Mouse (Mus musculus) cortical plate, adult 2 months (tissue): ENCODE data around the gene Praf2. TPM values are rescaled to one million over a fixed set of nuclear protein-coding genes. Genes with fewer than 3 reads are reported as not detected.

Experiments
- H3K27ac ChIP-seq: fragments of 200-500 bp; 2 replicates; pipeline ENCODE4 v1.5.1; 2012; ENCODE audit warnings: low read length, control low read depth, inconsistent platforms; ENCODE audit not compliant: insufficient read depth
- H3K4me1 ChIP-seq: fragments of 200-500 bp; 2 replicates; pipeline ENCODE4 v1.6.1; 2011; ENCODE audit warnings: low read length; ENCODE audit not compliant: control insufficient read depth, insufficient read depth
- H3K4me3 ChIP-seq: fragments of 200-500 bp; 2 replicates; pipeline ENCODE4 v1.5.1; 2011; ENCODE audit warnings: mild to moderate bottlenecking, low read length, control low read depth; ENCODE audit not compliant: insufficient read depth
- CTCF ChIP-seq: fragments of 200-500 bp; IDR thresholded peaks from 2 replicates; pipeline ENCODE4 v1.5.1; 2011; ENCODE audit warnings: mild to moderate bottlenecking, control low read depth, low read length; ENCODE audit not compliant: insufficient read depth; ENCODE audit errors: extremely low read depth
- POLR2A ChIP-seq: fragments of 200-500 bp; IDR thresholded peaks from 2 replicates; pipeline ENCODE4 v1.6.1; 2011; ENCODE audit warnings: mild to moderate bottlenecking, low read length, control low read depth; ENCODE audit not compliant: insufficient read depth; ENCODE audit errors: extremely low read depth
- polyA plus RNA-seq: library from polyadenylated mRNA; depleted of rRNA; stranded (reverse); fragments of >200 nt; gene quantifications from 2 replicates; pipeline ENCODE4 v1.2.3, GENCODE M21; 2012

The Praf2 gene
- polyA plus RNA-seq, 1 experiment = 131 TPM

- no peak for TF ChIP-seq POLR2A
- TF ChIP-seq CTCF = no peak
- Histone ChIP-seq H3K27ac (peak overlapping the region; percentile 51), H3K4me1 (peaks cover 3% of the 10 kb centered on the region; the same call in 1 of the 2 replicates), H3K4me3 (peak overlapping the region; percentile 63)
Measured at GRCm38 (mm10) chrX:7763631-7764393, 35.6 kb downstream of the Praf2 start.

- Histone ChIP-seq H3K27ac (no peak overlapping the region), H3K4me1 (peaks cover 3% of the 10 kb centered on the region; the same call in 1 of the 2 replicates), H3K4me3 (peak overlapping the region; percentile 63)
- no peak for TF ChIP-seq POLR2A
- TF ChIP-seq CTCF = no peak
Measured at GRCm38 (mm10) chrX:7764657-7765280, 36.5 kb downstream of the Praf2 start.

- Histone ChIP-seq H3K4me1 (peaks cover 3% of the 10 kb centered on the region; the same call in 1 of the 2 replicates), H3K4me3 (peak overlapping the region; percentile 63), H3K27ac (no peak overlapping the region)
- TF ChIP-seq CTCF = no peak
- TF ChIP-seq POLR2A = no peak
Measured at GRCm38 (mm10) chrX:7765281-7765670, 37.0 kb downstream of the Praf2 start.

- TF ChIP-seq CTCF (no peak), POLR2A (no peak)
- peak overlapping the region; percentile 37; the same call in 1 of the 2 replicates for H3K27ac ChIP-seq
- H3K4me1 ChIP-seq = peaks cover 3% of the 10 kb centered on the region; the same call in 1 of the 2 replicates
- peak overlapping the region; percentile 63 for H3K4me3 ChIP-seq
Measured at GRCm38 (mm10) chrX:7765764-7766163, 37.5 kb downstream of the Praf2 start.

GRCm38 (mm10) chrX:7769302-7770017 lies 41.2 kb downstream of the Praf2 start:
- H3K4me1 ChIP-seq = peaks cover 2% of the 10 kb centered on the region; the same call in 1 of the 2 replicates
- H3K27ac ChIP-seq = no peak overlapping the region
- H3K4me3 ChIP-seq = no peak overlapping the region
- TF ChIP-seq CTCF = no peak
- no peak for TF ChIP-seq POLR2A

GRCm38 (mm10) chrX:7772766-7773165 lies 44.5 kb downstream of the Praf2 start:
- Histone ChIP-seq H3K27ac (no peak overlapping the region), H3K4me3 (no peak overlapping the region), H3K4me1 (no peaks in the 10 kb centered on the region)
- TF ChIP-seq POLR2A (no peak), CTCF (0 out of 2 replicates have a peak, but pooled peaks have one; percentile 18)

GRCm38 (mm10) chrX:7775501-7776205 lies 47.4 kb downstream of the Praf2 start:
- Histone ChIP-seq H3K4me1 (no peaks in the 10 kb centered on the region), H3K27ac (no peak overlapping the region), H3K4me3 (no peak overlapping the region)
- no peak for TF ChIP-seq CTCF
- no peak for TF ChIP-seq POLR2A

GRCm38 (mm10) chrX:7776329-7777082 lies 48.3 kb downstream of the Praf2 start:
- Histone ChIP-seq H3K4me1 (no peaks in the 10 kb centered on the region), H3K4me3 (no peak overlapping the region), H3K27ac (no peak overlapping the region)
- TF ChIP-seq POLR2A (no peak), CTCF (peak; percentile 63)
